ENCODE assay signal across 15 mouse cellular contexts in the genomic region with DNA sequence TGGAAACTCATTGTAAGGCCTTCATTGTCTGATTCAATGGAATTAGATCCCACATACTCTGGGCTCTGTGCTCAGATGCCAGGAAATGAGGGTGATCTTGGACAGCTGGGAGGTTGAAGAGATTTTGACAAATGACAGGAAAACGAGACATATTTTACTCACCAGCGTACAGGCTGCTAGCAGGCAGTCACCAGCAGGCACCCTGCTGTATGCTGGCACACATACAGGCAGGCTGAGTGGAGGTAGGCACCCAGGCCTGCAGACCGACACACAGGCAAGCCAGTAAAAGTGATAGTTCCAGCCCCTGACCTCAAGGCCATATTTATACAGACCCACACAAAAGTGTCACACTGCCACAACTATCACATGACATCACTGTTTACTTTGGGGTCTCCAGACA. TPM values are rescaled to one million over a fixed set of nuclear protein-coding genes. Genes with fewer than 3 reads are reported as not detected.
DNase-seq lines count a peak whose midpoint lies in the region.
"Had no signal": no experiment of that assay in that cellular context is flagged by ENCODE, and none has a peak within 500 bp of the region (broad histone marks: within the 10 kb centered on the region; RNA-seq: fewer than 3 reads in every experiment).

No protein-coding gene starts in this region.

- intact Hi-C loops in heart, postnatal 10 days (cut with DNase I): no loop called here

- peak; percentile 17 to 51 for DNase-seq in cerebellum, postnatal 10 days
- no peak for DNase-seq in cerebellum, postnatal 36 days
- DNase-seq in heart, adult 11 months: peak; percentile 70
- no peak for DNase-seq in heart, postnatal 10 days
- DNase-seq: adrenal gland, adult 2 months; adrenal gland, adult 8-10 months; adrenal gland, postnatal 10 days; adrenal gland, postnatal 14 days; adrenal gland, postnatal 25 days; adrenal gland, postnatal 36 days; B cell, adult 2 months; cerebellum, adult 11 months; cerebellum, adult 11-12 months; cerebellum, adult 18-20 months had no signal

RNA-seq across cellular contexts. Expression of a gene that starts 45.9 kb away (rescaled TPM):
- total RNA-seq in heart, postnatal 10 days (2021): 10 to 100 TPM in 1 of 2 experiments, 1 to 10 TPM in 1; 7.4 to 10.5 TPM
- total RNA-seq: ES-E14 had no signal

Comparison
In these comparisons a context has a peak if more than half of its experiments do, and no peak if none do; other contexts are left out.
1. DNase-seq: peak in cerebellum, postnatal 10 days (2 of 2) and heart, adult 11 months (single experiment); none in cerebellum, postnatal 36 days (0 of 2) and heart, postnatal 10 days (0 of 2).